Mouse (Mus musculus): Measurements from ENCODE around the gene Anapc1.

GRCm38 (mm10) chr2:128692771-128693170 is 5.6 kb upstream of the Anapc1 start:
- TF ChIP-seq CTCF (IDR thresholded peaks at IDR 0.05; ENCODE audit: insufficient read depth, low read length) (no peak), POLR2A (IDR thresholded peaks at IDR 0.05; ENCODE audit: borderline replicate concordance, extremely low read depth, low read depth, low read length) (no peak)

All from lung, adult 2 months (tissue).